Comparison of ENCODE assay signal across 11 mouse cellular contexts in genomic region chr3:84303395-84303949, GRCm38 (mm10). TPM values are rescaled to one million over a fixed set of nuclear protein-coding genes. Genes with fewer than 3 reads are reported as not detected.
DNase-seq lines count a peak whose midpoint lies in the region; ATAC-seq lines count a peak whose summit lies in the region.
"Had no signal": no experiment of that assay in that cellular context is flagged by ENCODE, and none has a peak within 500 bp of the region (broad histone marks: within the 10 kb centered on the region; RNA-seq: fewer than 3 reads in every experiment).

No protein-coding gene starts in this region.

- H3K27me3 ChIP-seq in heart, embryonic 13.5 days (replicated peaks) = peaks cover 70% of the 10 kb centered on the region
- peaks cover 65% of the 10 kb centered on the region for H3K27me3 ChIP-seq in embryonic facial prominence, embryonic 10.5 days (replicated peaks; ENCODE audit: low read depth, poor library complexity, severe bottlenecking)
- H3K27me3 ChIP-seq in hindbrain, embryonic 10.5 days (ENCODE audit: insufficient read depth, poor library complexity, severe bottlenecking) = peaks cover 53% of the 10 kb centered on the region
- no peaks in the 10 kb centered on the region for H3K27me3 ChIP-seq in midbrain, embryonic 13.5 days

- no peak overlapping the region for H3K27ac ChIP-seq in heart, embryonic 13.5 days (replicated peaks)
- no peak overlapping the region for H3K27ac ChIP-seq in embryonic facial prominence, embryonic 10.5 days (replicated peaks)
- peak overlapping the region; percentile 87 for H3K27ac ChIP-seq in hindbrain, embryonic 10.5 days
- peak overlapping the region; percentile 94 for H3K27ac ChIP-seq in midbrain, embryonic 13.5 days
- H3K27ac ChIP-seq: embryonic facial prominence, embryonic 15.5 days; gastrocnemius, adult 2 months; macrophage had no signal

- DNase-seq in heart, adult 8-10 months (ENCODE audit: low spot score) = no peak
- no peak for DNase-seq in embryonic facial prominence, embryonic 10.5 days (ENCODE audit: low spot score)
- DNase-seq in hindbrain, embryonic 10.5 days (ENCODE audit: low spot score) = peak; percentile 26
- no peak for DNase-seq in thymus, postnatal 36 days
- no peak for DNase-seq in cerebellum, adult 18-20 months

- no peak overlapping the region for H3K9ac ChIP-seq in heart, embryonic 13.5 days
- H3K9ac ChIP-seq in midbrain, embryonic 13.5 days (replicated peaks) = peak overlapping the region; percentile 74
- H3K9ac ChIP-seq: embryonic facial prominence, embryonic 15.5 days had no signal

- H3K4me1 ChIP-seq in heart, embryonic 13.5 days = peaks cover 18% of the 10 kb centered on the region
- H3K4me1 ChIP-seq in embryonic facial prominence, embryonic 10.5 days = peaks cover 32% of the 10 kb centered on the region
- peaks cover 46% of the 10 kb centered on the region for H3K4me1 ChIP-seq in hindbrain, embryonic 10.5 days (replicated peaks)
- H3K4me1 ChIP-seq in midbrain, embryonic 13.5 days (replicated peaks) = peaks cover 55% of the 10 kb centered on the region

- H3K4me3 ChIP-seq in heart, embryonic 13.5 days = no peak overlapping the region
- H3K4me3 ChIP-seq in embryonic facial prominence, embryonic 10.5 days = peak overlapping the region; percentile 61
- H3K4me3 ChIP-seq in hindbrain, embryonic 10.5 days = peak overlapping the region; percentile 59
- peak overlapping the region; percentile 50 for H3K4me3 ChIP-seq in midbrain, embryonic 13.5 days (replicated peaks)

- H3K9me3 ChIP-seq in heart, embryonic 13.5 days = 0 out of 2 replicates have a peak, but pooled peaks cover 3% of the 10 kb centered on the region
- 0 out of 2 replicates have a peak, but pooled peaks cover 3% of the 10 kb centered on the region for H3K9me3 ChIP-seq in embryonic facial prominence, embryonic 10.5 days
- peaks cover 5% of the 10 kb centered on the region; the same call in 1 of the 2 replicates for H3K9me3 ChIP-seq in hindbrain, embryonic 10.5 days
- no peaks in the 10 kb centered on the region for H3K9me3 ChIP-seq in midbrain, embryonic 13.5 days
- H3K9me3 ChIP-seq: embryonic facial prominence, embryonic 15.5 days had no signal

- 86% methylated on average over 8 of the region's 8 CpGs for WGBS in heart, embryonic 13.5 days
- WGBS in embryonic facial prominence, embryonic 10.5 days = 77% methylated on average over 8 of the region's 8 CpGs
- 52% methylated on average over 8 of the region's 8 CpGs for WGBS in hindbrain, embryonic 10.5 days
- 30% methylated on average over 8 of the region's 8 CpGs for WGBS in midbrain, embryonic 13.5 days

- no peak for ATAC-seq in heart, embryonic 13.5 days (ENCODE audit: extremely low read depth, insufficient number of reproducible peaks, low FRiP score, low TSS enrichment)
- no peak for ATAC-seq in midbrain, embryonic 13.5 days
- ATAC-seq in megakaryocyte-erythroid progenitor cell, adult 5-6 weeks (replicated peaks; ENCODE audit: low FRiP score, low TSS enrichment, poor library complexity, severe bottlenecking) = no peak

- no peaks in the 10 kb centered on the region for H3K36me3 ChIP-seq in heart, embryonic 13.5 days
- H3K36me3 ChIP-seq in embryonic facial prominence, embryonic 10.5 days (replicated peaks) = no peaks in the 10 kb centered on the region
- H3K36me3 ChIP-seq in hindbrain, embryonic 10.5 days = 0 out of 2 replicates have a peak, but pooled peaks cover 7% of the 10 kb centered on the region
- 0 out of 2 replicates have a peak, but pooled peaks cover 5% of the 10 kb centered on the region for H3K36me3 ChIP-seq in midbrain, embryonic 13.5 days
- H3K36me3 ChIP-seq: embryonic facial prominence, embryonic 15.5 days had no signal

- H3K4me2 ChIP-seq in heart, embryonic 13.5 days = peak overlapping the region; percentile 89; the same call in 1 of the 2 replicates
- peak overlapping the region; percentile 81 for H3K4me2 ChIP-seq in midbrain, embryonic 13.5 days (replicated peaks)

RNA-seq across cellular contexts. Expression of gene Trim2, which starts 3.2 kb away (rescaled TPM):
- polyA plus RNA-seq in heart, embryonic 13.5 days (2015; fragmentation: Nextera tagmentation; extraction: Ambion mirVana) = 7.2 and 7.6 TPM in 2 replicates
- 1 to 10 TPM; 4.9 to 8.2 (median 6.7) TPM for total RNA-seq in heart, adult 8-10 months (2022)
- polyA plus RNA-seq in embryonic facial prominence, embryonic 10.5 days (2016; fragmentation: Nextera tagmentation; extraction: Ambion mirVana) = 31.0 and 31.3 TPM in 2 replicates
- polyA plus RNA-seq in hindbrain, embryonic 10.5 days (2016; fragmentation: Nextera tagmentation; extraction: Ambion mirVana) = 65.9 and 87.0 TPM in 2 replicates
- 165 and 177 TPM in 2 replicates for polyA plus RNA-seq in midbrain, embryonic 13.5 days (2015; fragmentation: Nextera tagmentation; extraction: Ambion mirVana)
- total RNA-seq in megakaryocyte-erythroid progenitor cell, adult 5-6 weeks (2014; fragmentation: Nextera tagmentation) = 9.3 and 12.1 TPM in 2 replicates
- 4.9 and 6.1 TPM in 2 replicates for total RNA-seq in megakaryocyte-erythroid progenitor cell, adult 5-6 weeks (2017)

Comparison
In these comparisons a context has a peak if more than half of its experiments do, and no peak if none do; other contexts are left out.
1. H3K27ac ChIP-seq: peak in hindbrain, embryonic 10.5 days (single experiment) and midbrain, embryonic 13.5 days (single experiment); none in heart, embryonic 13.5 days (single experiment) and embryonic facial prominence, embryonic 10.5 days (single experiment).